ENCODE assay signal across 30 mouse cellular contexts in genomic region chr15:94967004-94967403, GRCm38 (mm10).
DNase-seq lines count a peak whose midpoint lies in the region; ATAC-seq and TF ChIP-seq lines count a peak whose summit lies in the region.
"Had no signal": no experiment of that assay in that cellular context is flagged by ENCODE, and none has a peak within 500 bp of the region (broad histone marks: within the 10 kb centered on the region; RNA-seq: fewer than 3 reads in every experiment).

No protein-coding gene starts in this region.

- H3K27ac ChIP-seq in layer of hippocampus, adult 2 months: peak overlapping the region; percentile 80
- H3K27ac ChIP-seq: embryonic facial prominence, embryonic 10.5 days; embryonic facial prominence, embryonic 13.5 days; forebrain, embryonic 13.5 days; heart, embryonic 15.5 days; hindbrain, embryonic 10.5 days; hindbrain, embryonic 13.5 days had no signal

- peak; percentile 78 for ATAC-seq in frontal cortex, adult (ENCODE audit: low TSS enrichment)
- ATAC-seq: forebrain, embryonic 13.5 days; forebrain, embryonic 16.5 days; hindbrain, embryonic 16.5 days; Patski had no signal

- no peak for DNase-seq in frontal cortex, postnatal 14 days (ENCODE audit: low spot score in 2 of 2)
- no peak for DNase-seq in layer of hippocampus, adult 2 months (ENCODE audit: low spot score in 2 of 2)
- no peak for DNase-seq in layer of hippocampus, postnatal 36 days
- peak; percentile 35 to 60 for DNase-seq in right cerebral cortex, postnatal 10 days (ENCODE audit: low spot score in 2 of 2)
- no peak for DNase-seq in right cerebral cortex, postnatal 4 days
- no peak for DNase-seq in lung, adult 18-20 months
- DNase-seq: adrenal gland, postnatal 10 days; adrenal gland, postnatal 36 days; B cell, adult 2 months; cerebellum, adult 11 months; cerebellum, adult 2 months; cerebellum, adult 9-11 months; cerebellum, postnatal 36 days; embryo, embryonic 11 days; gastrocnemius, postnatal 10 days; gastrocnemius, postnatal 36 days; heart, postnatal 10 days; heart, postnatal 36 days had no signal

- no peak overlapping the region for H3K4me3 ChIP-seq in layer of hippocampus, adult 2 months
- H3K4me3 ChIP-seq: embryonic facial prominence, embryonic 10.5 days; embryonic facial prominence, embryonic 13.5 days; erythroblast, embryonic 14.5 days; forebrain, embryonic 13.5 days; heart, embryonic 12.5 days; heart, embryonic 15.5 days; hindbrain, embryonic 10.5 days; hindbrain, embryonic 13.5 days had no signal

- no peak for TF ChIP-seq CTCF in layer of hippocampus, adult 2 months (conservative IDR thresholded peaks at IDR 0.05)

Comparison
In these comparisons a context has a peak if more than half of its experiments do, and no peak if none do; other contexts are left out.
1. DNase-seq: peak in right cerebral cortex, postnatal 10 days (2 of 2); none in frontal cortex, postnatal 14 days (0 of 2), layer of hippocampus, adult 2 months (0 of 2), layer of hippocampus, postnatal 36 days (0 of 2), right cerebral cortex, postnatal 4 days (single experiment) and lung, adult 18-20 months (0 of 2).